Mouse (Mus musculus) gastrocnemius, adult 8-10 months (tissue): Measurements from ENCODE around the gene 4921507P07Rik. TPM values are rescaled to one million over a fixed set of nuclear protein-coding genes. Genes with fewer than 3 reads are reported as not detected.
"Not testable (repeated sequence)": the region's sequence is repeated elsewhere in the genome, so short reads cannot be mapped to it uniquely, and the experiment has no call there.

Source experiments
- DNase-seq, 2 experiments: peaks; one replicate each; pipeline ENCODE4 v3.0.0; 2022; ENCODE audit warnings: low spot score in 2 of 2
- total RNA-seq, 4 experiments: library from RNA; stranded (reverse); gene quantifications; 2 replicates each; pipeline ENCODE4 v1.2.4; 2022

4921507P07Rik gene
- total RNA-seq, 4 experiments from 2014 or later, result 0.49 to 0.78 (median 0.63) TPM

- DNase-seq, result no peak
These were observed 37.6 kb downstream of the 4921507P07Rik start for GRCm38 (mm10) chr6:50558877-50559276.

- DNase-seq, result no peak
These were observed 38.9 kb downstream of the 4921507P07Rik start for GRCm38 (mm10) chr6:50557566-50557965.

- not testable (repeated sequence) for DNase-seq
These were observed 42.2 kb downstream of the 4921507P07Rik start for GRCm38 (mm10) chr6:50554223-50554622.

GRCm38 (mm10) chr6:50552881-50553518 is 43.4 kb downstream of the 4921507P07Rik start:
- no peak for DNase-seq

GRCm38 (mm10) chr6:50549791-50550190 is 46.6 kb downstream of the 4921507P07Rik start:
- DNase-seq, result no peak

GRCm38 (mm10) chr6:50549051-50549450 is 47.4 kb downstream of the 4921507P07Rik start:
- no peak for DNase-seq

- DNase-seq, result no peak
These were observed 50.9 kb downstream of the 4921507P07Rik start for GRCm38 (mm10) chr6:50545412-50546043.

- DNase-seq, result no peak
These were observed 53.9 kb downstream of the 4921507P07Rik start for GRCm38 (mm10) chr6:50542535-50542934.

- no peak for DNase-seq
These were observed 56.8 kb downstream of the 4921507P07Rik start for GRCm38 (mm10) chr6:50539641-50540040.

GRCm38 (mm10) chr6:50536461-50536892 is 60.0 kb downstream of the 4921507P07Rik start:
- DNase-seq, result peak; percentile 8 to 24

- DNase-seq, result no peak
These were observed 61.1 kb downstream of the 4921507P07Rik start for GRCm38 (mm10) chr6:50535346-50535745.

GRCm38 (mm10) chr6:50531920-50532319 is 64.5 kb downstream of the 4921507P07Rik start:
- no peak for DNase-seq

GRCm38 (mm10) chr6:50531003-50531402 is 65.4 kb downstream of the 4921507P07Rik start:
- no peak for DNase-seq

- no peak for DNase-seq
These were observed 67.2 kb downstream of the 4921507P07Rik start for GRCm38 (mm10) chr6:50529194-50529593.

- no peak for DNase-seq
These were observed 69.0 kb downstream of the 4921507P07Rik start for GRCm38 (mm10) chr6:50527416-50527815.

- DNase-seq, result no peak
These were observed 69.8 kb downstream of the 4921507P07Rik start for GRCm38 (mm10) chr6:50526597-50527024.

GRCm38 (mm10) chr6:50525846-50526245 is 70.6 kb downstream of the 4921507P07Rik start:
- DNase-seq, result no peak

- DNase-seq, result no peak
These were observed 72.1 kb downstream of the 4921507P07Rik start for GRCm38 (mm10) chr6:50524261-50524896.
